Mouse (Mus musculus): ENCODE measurements around the gene Tekt1. TPM values are rescaled to one million over a fixed set of nuclear protein-coding genes. Genes with fewer than 3 reads are reported as not detected.
A peak's percentile ranks its signal among the peaks of the same experiment; 100 is the strongest.

Gene Tekt1
- total and polyA plus RNA-seq, 3 experiments, result 0.08 TPM; not detected in 2

- TF ChIP-seq ELF1 (IDR thresholded peaks at IDR 0.05; ENCODE audit: low read depth, low read length) (no peak), USF1 (IDR thresholded peaks at IDR 0.05; ENCODE audit: low read depth, low read length) (no peak)
- in situ Hi-C loops (cut with MboI; ENCODE audit: low pct_ligation_motif_present, low pct_unique_long_range_greater_than_20kb, low sequenced_read_pairs), result no loop called here
Observed at GRCm38 (mm10) chr11:72334653-72335052, 27.6 kb downstream of the Tekt1 start.

GRCm38 (mm10) chr11:72332951-72333667 is 29.1 kb downstream of the Tekt1 start:
- in situ Hi-C loops (cut with MboI; ENCODE audit: low pct_ligation_motif_present, low pct_unique_long_range_greater_than_20kb, low sequenced_read_pairs) (no loop called here), dilution Hi-C loops (cut with MboI; ENCODE audit: extremely low pct_ligation_motif_present, extremely low pct_unique_long_range_greater_than_20kb, low sequenced_read_pairs) (no loop called here)
- Histone ChIP-seq H3K36me3 (replicated peaks in 1 of 2; ENCODE audit: control insufficient read depth in 1 of 2, insufficient read depth in 1 of 2, low read length in 1 of 2) (no peaks in the 10 kb centered on the region), H3K27ac (ENCODE audit: insufficient read depth, low read depth) (no peak overlapping the region), H3K27me3 (replicated peaks) (peaks cover 20% of the 10 kb centered on the region), H3K4me2 (ENCODE audit: insufficient read depth, low read depth, poor library complexity, severe bottlenecking) (no peak overlapping the region), H3K9ac (ENCODE audit: insufficient read depth, low read depth) (no peak overlapping the region), H3K4me3 (replicated peaks in 1 of 3; ENCODE audit: low read depth in 2 of 3, low read length in 2 of 3, poor library complexity in 1 of 3) (no peak overlapping the region), H3K79me2 (replicated peaks; ENCODE audit: control insufficient read depth, extremely low read depth, insufficient read depth, poor library complexity, severe bottlenecking) (no peaks in the 10 kb centered on the region), H3K9me3 (replicated peaks; ENCODE audit: low read length) (no peaks in the 10 kb centered on the region), H3K4me1 (ENCODE audit: control insufficient read depth in 1 of 2, insufficient read depth in 2 of 2) (no peaks in the 10 kb centered on the region)
- no peak for DNase-seq (ENCODE audit: extremely low read depth)
- no peak for TF ChIP-seq ZKSCAN1 (IDR thresholded peaks at IDR 0.05; ENCODE audit: borderline replicate concordance, low read depth, low read length)
- no peak for TF ChIP-seq NELFE (IDR thresholded peaks at IDR 0.05; ENCODE audit: low read depth, low read length)
- no peak for TF ChIP-seq NRF1 (IDR thresholded peaks at IDR 0.05; ENCODE audit: low read depth, low read length)
- no peak for TF ChIP-seq MAZ (IDR thresholded peaks at IDR 0.05; ENCODE audit: low read depth, low read length)
- no peak for TF ChIP-seq BHLHE40 (IDR thresholded peaks at IDR 0.05; ENCODE audit: low read depth, low read length)
- TF ChIP-seq GABPA (IDR thresholded peaks at IDR 0.05; ENCODE audit: insufficient replicate concordance, low read depth, low read length), result no peak
- no peak for TF ChIP-seq CHD2 (IDR thresholded peaks at IDR 0.05; ENCODE audit: low read length)
- no peak for TF ChIP-seq CHD1 (IDR thresholded peaks at IDR 0.05; ENCODE audit: low read depth, low read length)
- TF ChIP-seq PAX5 (IDR thresholded peaks at IDR 0.05; ENCODE audit: low read length), result no peak
- TF ChIP-seq ZC3H11A (IDR thresholded peaks at IDR 0.05; ENCODE audit: low read depth, low read length), result no peak

More at GRCm38 (mm10) chr11:72334653-72335052, 27.6 kb downstream of the Tekt1 start:
- H3K36me3 ChIP-seq (replicated peaks in 1 of 2; ENCODE audit: control insufficient read depth in 1 of 2, insufficient read depth in 1 of 2, low read length in 1 of 2), result no peaks in the 10 kb centered on the region
- H3K27ac ChIP-seq (ENCODE audit: insufficient read depth, low read depth), result no peak overlapping the region
- H3K4me2 ChIP-seq (ENCODE audit: insufficient read depth, low read depth, poor library complexity, severe bottlenecking), result no peak overlapping the region
- DNase-seq (ENCODE audit: extremely low read depth), result no peak
- H3K27me3 ChIP-seq (replicated peaks), result peaks cover 30% of the 10 kb centered on the region
- dilution Hi-C loops (cut with MboI; ENCODE audit: extremely low pct_ligation_motif_present, extremely low pct_unique_long_range_greater_than_20kb, low sequenced_read_pairs), result no loop called here
- H3K9ac ChIP-seq (ENCODE audit: insufficient read depth, low read depth), result no peak overlapping the region
- 0 out of 4 replicates have a peak, but pooled peaks cover 0 to 3% of the 10 kb centered on the region in 2 experiments for H3K4me1 ChIP-seq (ENCODE audit: control insufficient read depth in 1 of 2, insufficient read depth in 2 of 2)
- H3K9me3 ChIP-seq (replicated peaks; ENCODE audit: low read length), result no peaks in the 10 kb centered on the region
- H3K4me3 ChIP-seq (replicated peaks in 1 of 3; ENCODE audit: low read depth in 2 of 3, low read length in 2 of 3, poor library complexity in 1 of 3), result no peak overlapping the region
- no peaks in the 10 kb centered on the region for H3K79me2 ChIP-seq (replicated peaks; ENCODE audit: control insufficient read depth, extremely low read depth, insufficient read depth, poor library complexity, severe bottlenecking)

DNA sequence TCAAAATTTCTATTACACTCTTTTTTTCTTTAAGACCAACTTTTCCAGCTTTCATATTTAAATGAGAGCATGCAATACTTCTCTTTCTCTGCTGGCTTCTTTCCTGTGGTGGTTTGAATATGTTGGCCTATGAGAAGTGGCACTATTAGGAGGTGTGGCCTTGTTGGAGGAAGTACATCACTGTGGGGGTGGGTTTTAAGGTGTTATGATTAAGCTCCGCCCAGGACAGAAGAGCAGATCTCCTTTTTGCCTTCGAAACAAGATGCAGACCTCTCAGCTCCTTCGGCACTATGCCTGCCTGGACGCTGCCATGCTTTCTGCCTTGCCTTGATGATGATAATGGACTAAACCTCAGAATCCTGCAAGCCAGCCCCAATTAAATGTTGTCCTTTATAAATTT is 36.5 kb downstream of the Tekt1 start:
- no peaks in the 10 kb centered on the region for H3K79me2 ChIP-seq (replicated peaks; ENCODE audit: control insufficient read depth, extremely low read depth, insufficient read depth, poor library complexity, severe bottlenecking)
- in situ Hi-C loops (cut with MboI; ENCODE audit: low pct_ligation_motif_present, low pct_unique_long_range_greater_than_20kb, low sequenced_read_pairs) (no loop called here), dilution Hi-C loops (cut with MboI; ENCODE audit: extremely low pct_ligation_motif_present, extremely low pct_unique_long_range_greater_than_20kb, low sequenced_read_pairs) (no loop called here)
- no peaks in the 10 kb centered on the region for H3K9me3 ChIP-seq (replicated peaks; ENCODE audit: low read length)
- peak; percentile 58 for DNase-seq (ENCODE audit: extremely low read depth)
- H3K36me3 ChIP-seq (replicated peaks in 1 of 2; ENCODE audit: control insufficient read depth in 1 of 2, insufficient read depth in 1 of 2, low read length in 1 of 2), result no peaks in the 10 kb centered on the region
- H3K4me2 ChIP-seq (ENCODE audit: insufficient read depth, low read depth, poor library complexity, severe bottlenecking), result no peak overlapping the region
- peaks cover 0 to 6% of the 10 kb centered on the region in 2 experiments; a peak in 2 of 4 replicates for H3K4me1 ChIP-seq (ENCODE audit: control insufficient read depth in 1 of 2, insufficient read depth in 2 of 2)
- no peaks in the 10 kb centered on the region for H3K27me3 ChIP-seq (replicated peaks)
- no peak overlapping the region for H3K9ac ChIP-seq (ENCODE audit: insufficient read depth, low read depth)
- H3K27ac ChIP-seq (ENCODE audit: insufficient read depth, low read depth), result no peak overlapping the region
- H3K4me3 ChIP-seq (replicated peaks in 1 of 3; ENCODE audit: low read depth in 2 of 3, low read length in 2 of 3, poor library complexity in 1 of 3), result no peak overlapping the region
- TF ChIP-seq SIN3A (IDR thresholded peaks at IDR 0.05; ENCODE audit: low read length) (no peak), SMC3 (IDR thresholded peaks at IDR 0.05; ENCODE audit: low read depth, low read length) (no peak), BHLHE40 (IDR thresholded peaks at IDR 0.05; ENCODE audit: low read depth, low read length) (no peak), MAZ (IDR thresholded peaks at IDR 0.05; ENCODE audit: low read depth, low read length) (no peak), POLR2AphosphoS2 (IDR thresholded peaks at IDR 0.05; ENCODE audit: low read depth, low read length) (no peak), CTCF (conservative IDR thresholded peaks at IDR 0.05 in 1 of 2, IDR thresholded peaks at IDR 0.05 in 1 of 2; ENCODE audit: low read depth in 2 of 2, low read length in 2 of 2) (no peak), RCOR1 (conservative IDR thresholded peaks at IDR 0.05; ENCODE audit: low read depth, low read length) (no peak), USF1 (IDR thresholded peaks at IDR 0.05; ENCODE audit: low read depth, low read length) (no peak), ZMIZ1 (IDR thresholded peaks at IDR 0.05; ENCODE audit: low read depth, low read length) (no peak), TCF12 (IDR thresholded peaks at IDR 0.05; ENCODE audit: low read depth, low read length) (no peak), GABPA (IDR thresholded peaks at IDR 0.05; ENCODE audit: insufficient replicate concordance, low read depth, low read length) (no peak), KAT2A (IDR thresholded peaks at IDR 0.05; ENCODE audit: insufficient replicate concordance, low read length) (no peak), MEF2A (IDR thresholded peaks at IDR 0.05; ENCODE audit: borderline replicate concordance, low read depth, low read length) (no peak), ZNF384 (IDR thresholded peaks at IDR 0.05; ENCODE audit: low read depth, low read length) (no peak), EP300 (IDR thresholded peaks at IDR 0.05; ENCODE audit: low read length) (no peak), CHD2 (IDR thresholded peaks at IDR 0.05; ENCODE audit: low read length) (no peak), MAFK (IDR thresholded peaks at IDR 0.05; ENCODE audit: insufficient replicate concordance, low read length) (no peak), CHD1 (IDR thresholded peaks at IDR 0.05; ENCODE audit: low read depth, low read length) (no peak)

All from CH12.LX (cell line).